Mouse (Mus musculus) CH12.LX (cell line): Measurements from ENCODE around the gene Myo15. TPM values are rescaled to one million over a fixed set of nuclear protein-coding genes. Genes with fewer than 3 reads are reported as not detected.

Experiments
- DNase-seq: peaks from one replicate; pipeline ENCODE4 v3.0.0-alpha.2; 2013; ENCODE audit errors: extremely low read depth
- H3K27ac ChIP-seq: 2 replicates; pipeline ENCODE4 v1.5.1; 2012; ENCODE audit warnings: low read depth, mild to moderate bottlenecking, control low read depth, moderate library complexity; ENCODE audit not compliant: insufficient read depth
- H3K27me3 ChIP-seq: replicated peaks from 2 replicates; pipeline ENCODE3; 2012; ENCODE audit warnings: inconsistent platforms
- H3K36me3 ChIP-seq, 2 experiments: replicated peaks in 1 of 2; 2 replicates each; pipeline versions ENCODE3 to v1.6.1; 2012; ENCODE audit warnings: inconsistent platforms in 1 of 2, low read length in 1 of 2, mild to moderate bottlenecking in 1 of 2, mixed read lengths in 1 of 2, moderate library complexity in 1 of 2; ENCODE audit not compliant: control insufficient read depth in 1 of 2, insufficient read depth in 1 of 2
- H3K4me1 ChIP-seq, 2 experiments: 2 replicates each; pipeline ENCODE4 v1.6.1; 2012; ENCODE audit warnings: inconsistent platforms in 1 of 2, moderate library complexity in 1 of 2; ENCODE audit not compliant: insufficient read depth in 2 of 2, control insufficient read depth in 1 of 2
- H3K4me2 ChIP-seq: 2 replicates; pipeline ENCODE4 v1.6.1; 2012; ENCODE audit warnings: low read depth, mild to moderate bottlenecking, control low read depth; ENCODE audit not compliant: poor library complexity, insufficient read depth, severe bottlenecking
- H3K4me3 ChIP-seq, 3 experiments: fragments of 150-350 bp in 1 of 3; sonication (generic) in 1 of 3; replicated peaks in 1 of 3; 2 replicates each; pipeline versions ENCODE3 to v1.5.1; 2011 to 2012; ENCODE audit warnings: low read depth in 2 of 3, low read length in 2 of 3, mild to moderate bottlenecking in 2 of 3, moderate library complexity in 2 of 3, control low read depth in 1 of 3, improper control_type of control experiment in 1 of 3, inconsistent platforms in 1 of 3, mixed read lengths in 1 of 3; ENCODE audit not compliant: poor library complexity in 1 of 3
- H3K79me2 ChIP-seq: replicated peaks from 2 replicates; pipeline ENCODE4 v1.6.1; 2012; ENCODE audit warnings: mild to moderate bottlenecking, moderate library complexity; ENCODE audit not compliant: control insufficient read depth, poor library complexity, insufficient read depth, severe bottlenecking; ENCODE audit errors: extremely low read depth
- H3K9ac ChIP-seq: 2 replicates; pipeline ENCODE4 v1.6.1; 2012; ENCODE audit warnings: low read depth, mild to moderate bottlenecking, control low read depth, moderate library complexity; ENCODE audit not compliant: insufficient read depth
- H3K9me3 ChIP-seq: replicated peaks from 2 replicates; pipeline ENCODE3; 2012; ENCODE audit warnings: low read length, inconsistent platforms, mixed read lengths
- BHLHE40 ChIP-seq: IDR thresholded peaks from 2 replicates; pipeline ENCODE4 v1.6.1; 2011; ENCODE audit warnings: mild to moderate bottlenecking, low read depth, low read length, improper control_type of control experiment
- CHD1 ChIP-seq: IDR thresholded peaks from 2 replicates; pipeline ENCODE4 v1.6.1; 2012; ENCODE audit warnings: low read depth, low read length, improper control_type of control experiment, inconsistent platforms
- CHD2 ChIP-seq: IDR thresholded peaks from 2 replicates; pipeline ENCODE4 v1.6.1; 2011; ENCODE audit warnings: low read length, improper control_type of control experiment
- CTCF ChIP-seq, 2 experiments: IDR thresholded peaks in 1 of 2; conservative IDR thresholded peaks in 1 of 2; 2 replicates each; pipeline ENCODE4 v1.5.1; 2011 to 2012; ENCODE audit warnings: low read depth in 2 of 2, low read length in 2 of 2, improper control_type of control experiment in 1 of 2, inconsistent platforms in 1 of 2, mild to moderate bottlenecking in 1 of 2, moderate library complexity in 1 of 2
- E2F4 ChIP-seq: IDR thresholded peaks from 2 replicates; pipeline ENCODE4 v1.6.1; 2011; ENCODE audit warnings: low read depth, low read length, improper control_type of control experiment; ENCODE audit not compliant: insufficient replicate concordance
- ELF1 ChIP-seq: IDR thresholded peaks from 2 replicates; pipeline ENCODE4 v1.6.1; 2014; ENCODE audit warnings: low read depth, mild to moderate bottlenecking, inconsistent platforms, low read length, improper control_type of control experiment
- EP300 ChIP-seq: IDR thresholded peaks from 2 replicates; pipeline ENCODE4 v1.6.1; 2011; ENCODE audit warnings: low read length, improper control_type of control experiment
- ETS1 ChIP-seq: conservative IDR thresholded peaks from 2 replicates; pipeline ENCODE4 v1.6.1; 2012; ENCODE audit warnings: low read depth, mild to moderate bottlenecking, inconsistent platforms, low read length, improper control_type of control experiment, moderate library complexity
- GABPA ChIP-seq: IDR thresholded peaks from 2 replicates; pipeline ENCODE4 v1.6.1; 2012; ENCODE audit warnings: low read depth, low read length, improper control_type of control experiment, inconsistent platforms; ENCODE audit not compliant: insufficient replicate concordance
- HCFC1 ChIP-seq: IDR thresholded peaks from 2 replicates; pipeline ENCODE4 v1.6.1; 2012; ENCODE audit warnings: low read depth, mild to moderate bottlenecking, inconsistent platforms, low read length, improper control_type of control experiment
- IRF4 ChIP-seq: IDR thresholded peaks from 2 replicates; pipeline ENCODE4 v1.6.1; 2014; ENCODE audit warnings: low read depth, mild to moderate bottlenecking, inconsistent platforms, low read length, improper control_type of control experiment
- JUN ChIP-seq: IDR thresholded peaks from 2 replicates; pipeline ENCODE4 v1.6.1; 2011; ENCODE audit warnings: low read depth, mild to moderate bottlenecking, low read length, improper control_type of control experiment, moderate library complexity; ENCODE audit not compliant: insufficient read depth
- JUND ChIP-seq: conservative IDR thresholded peaks from 2 replicates; pipeline ENCODE4 v1.6.1; 2011; ENCODE audit warnings: low read depth, low read length, improper control_type of control experiment
- KAT2A ChIP-seq: IDR thresholded peaks from 2 replicates; pipeline ENCODE4 v1.6.1; 2012; ENCODE audit warnings: low read length, improper control_type of control experiment, inconsistent platforms; ENCODE audit not compliant: insufficient replicate concordance
- MAFK ChIP-seq: IDR thresholded peaks from 2 replicates; pipeline ENCODE4 v1.6.1; 2011; ENCODE audit warnings: low read length, improper control_type of control experiment; ENCODE audit not compliant: insufficient replicate concordance
- MAX ChIP-seq: IDR thresholded peaks from 2 replicates; pipeline ENCODE4 v1.6.1; 2011; ENCODE audit warnings: low read length, improper control_type of control experiment
- MAZ ChIP-seq: IDR thresholded peaks from 2 replicates; pipeline ENCODE4 v1.6.1; 2012; ENCODE audit warnings: low read depth, mild to moderate bottlenecking, inconsistent platforms, low read length, improper control_type of control experiment, moderate library complexity
- MEF2A ChIP-seq: IDR thresholded peaks from 2 replicates; pipeline ENCODE4 v1.6.1; 2014; ENCODE audit warnings: low read depth, mild to moderate bottlenecking, inconsistent platforms, low read length, improper control_type of control experiment, borderline replicate concordance
- MXI1 ChIP-seq: IDR thresholded peaks from 2 replicates; pipeline ENCODE4 v1.6.1; 2011; ENCODE audit warnings: mild to moderate bottlenecking, low read depth, low read length, improper control_type of control experiment
- MYC ChIP-seq: IDR thresholded peaks from 2 replicates; pipeline ENCODE4 v1.6.1; 2011; ENCODE audit warnings: low read depth, mild to moderate bottlenecking, improper control_type of control experiment, low read length
- NELFE ChIP-seq: IDR thresholded peaks from 2 replicates; pipeline ENCODE4 v1.6.1; 2011; ENCODE audit warnings: low read depth, low read length, improper control_type of control experiment
- NRF1 ChIP-seq: IDR thresholded peaks from 2 replicates; pipeline ENCODE4 v1.6.1; 2014; ENCODE audit warnings: low read depth, mild to moderate bottlenecking, inconsistent platforms, low read length, improper control_type of control experiment, moderate library complexity
- PAX5 ChIP-seq: IDR thresholded peaks from 2 replicates; pipeline ENCODE4 v1.6.1; 2012; ENCODE audit warnings: low read length, inconsistent platforms, mixed read lengths
- POLR2A ChIP-seq: IDR thresholded peaks from 2 replicates; pipeline ENCODE4 v1.6.1; 2011; ENCODE audit warnings: low read depth, mild to moderate bottlenecking, improper control_type of control experiment, low read length
- POLR2AphosphoS2 ChIP-seq: IDR thresholded peaks from 2 replicates; pipeline ENCODE4 v1.6.1; 2011; ENCODE audit warnings: low read depth, low read length, improper control_type of control experiment
- RCOR1 ChIP-seq: conservative IDR thresholded peaks from 2 replicates; pipeline ENCODE4 v1.6.1; 2012; ENCODE audit warnings: low read depth, mild to moderate bottlenecking, inconsistent platforms, low read length, improper control_type of control experiment
- SIN3A ChIP-seq: IDR thresholded peaks from 2 replicates; pipeline ENCODE4 v1.6.1; 2012; ENCODE audit warnings: low read length, improper control_type of control experiment, inconsistent platforms
- TBP ChIP-seq: conservative IDR thresholded peaks from 2 replicates; pipeline ENCODE4 v1.6.1; 2011; ENCODE audit warnings: low read depth, low read length, improper control_type of control experiment
- TCF12 ChIP-seq: IDR thresholded peaks from 2 replicates; pipeline ENCODE4 v1.6.1; 2014; ENCODE audit warnings: low read depth, mild to moderate bottlenecking, inconsistent platforms, low read length, improper control_type of control experiment
- UBTF ChIP-seq: IDR thresholded peaks from 2 replicates; pipeline ENCODE4 v1.6.1; 2012; ENCODE audit warnings: low read depth, mild to moderate bottlenecking, inconsistent platforms, low read length, improper control_type of control experiment, moderate library complexity
- USF1 ChIP-seq: IDR thresholded peaks from 2 replicates; pipeline ENCODE4 v1.6.1; 2014; ENCODE audit warnings: low read depth, mild to moderate bottlenecking, inconsistent platforms, low read length, improper control_type of control experiment
- USF2 ChIP-seq: conservative IDR thresholded peaks from 2 replicates; pipeline ENCODE4 v1.6.1; 2011; ENCODE audit warnings: low read depth, low read length, improper control_type of control experiment
- ZC3H11A ChIP-seq: IDR thresholded peaks from 2 replicates; pipeline ENCODE4 v1.6.1; 2012; ENCODE audit warnings: low read depth, mild to moderate bottlenecking, inconsistent platforms, low read length, improper control_type of control experiment
- ZKSCAN1 ChIP-seq: IDR thresholded peaks from 2 replicates; pipeline ENCODE4 v1.6.1; 2012; ENCODE audit warnings: low read depth, inconsistent platforms, low read length, improper control_type of control experiment, borderline replicate concordance
- ZMIZ1 ChIP-seq: IDR thresholded peaks from 2 replicates; pipeline ENCODE4 v1.6.1; 2012; ENCODE audit warnings: low read depth, mild to moderate bottlenecking, inconsistent platforms, low read length, improper control_type of control experiment
- ZNF384 ChIP-seq: IDR thresholded peaks from 2 replicates; pipeline ENCODE4 v1.6.1; 2012; ENCODE audit warnings: low read depth, low read length, improper control_type of control experiment, inconsistent platforms
- dilution Hi-C: fragments of 300-500 bp; cut with MboI; formaldehyde crosslinking; loops from 2 replicates; pipeline ENCODE4 v1.14.3; 2020; ENCODE audit warnings: low sequenced_read_pairs; ENCODE audit not compliant: extremely low pct_unique_long_range_greater_than_20kb, extremely low pct_ligation_motif_present
- in situ Hi-C: fragments of 300-500 bp; cut with MboI; formaldehyde crosslinking; loops from 3 replicates; pipeline ENCODE4 v1.14.3; 2019; ENCODE audit warnings: low sequenced_read_pairs, low pct_ligation_motif_present, low pct_unique_long_range_greater_than_20kb, mixed read lengths
- polyA plus RNA-seq: library from polyadenylated mRNA; unstranded; fragments of >175 nt; gene quantifications from 2 replicates; pipeline ENCODE4 v1.2.1, GENCODE M21; 2012; ENCODE audit warnings: low read depth; ENCODE audit not compliant: insufficient read length
- total RNA-seq, 2 experiments: library from RNA; depleted of rRNA; stranded (reverse); fragments of 300-350 nt in 1 of 2; fragments of >200 nt in 1 of 2; gene quantifications; 2 replicates each; pipeline ENCODE4 v1.2.3; 2012 to 2014

The Myo15 gene
- total and polyA plus RNA-seq, 3 experiments: 0.01 to 0.13 (median 0.04) TPM

DNA sequence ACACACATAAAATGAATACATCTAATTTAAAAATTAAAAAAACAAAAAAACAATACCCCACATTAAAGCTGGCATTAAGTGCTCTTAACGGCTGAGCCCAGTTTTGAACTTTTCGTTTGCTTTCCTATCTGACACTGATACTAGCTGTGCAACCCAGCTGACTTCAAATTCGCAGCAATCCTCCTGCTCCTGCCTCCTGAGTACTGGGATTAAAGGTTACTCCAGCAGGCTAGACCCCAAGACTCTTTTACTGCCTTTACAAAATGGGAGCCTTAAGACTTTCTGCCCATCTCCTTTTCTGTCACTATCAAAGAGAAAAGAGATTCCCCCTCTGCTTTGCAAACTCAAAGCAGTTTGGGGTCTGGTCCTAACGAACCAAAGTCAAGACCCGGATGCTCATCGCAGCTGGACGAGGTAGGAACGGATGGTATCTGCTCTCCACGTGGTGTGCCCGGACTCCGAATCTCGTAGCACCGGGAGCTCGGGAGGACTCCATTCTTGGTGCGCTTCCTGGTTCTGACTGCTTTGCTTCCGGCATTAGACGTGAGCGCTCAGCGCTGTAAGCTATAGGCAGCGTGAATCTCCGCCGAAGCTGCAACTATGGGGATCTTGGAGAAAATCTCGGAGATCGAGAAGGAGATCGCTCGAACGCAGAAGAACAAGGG lies 14.9 kb upstream of the Myo15 start, which contains the start of gene Drg2:
Gene Drg2 (plus strand): TSS at position 512 of the 665 bp plus-strand sequence.
- TF ChIP-seq E2F4 (peak; percentile 78; the same call in 1 of the 2 replicates), USF1 (peak; percentile 55; the same call in 1 of the 2 replicates), NELFE (peak; percentile 97), KAT2A (peak; percentile 96), IRF4 (peak; percentile 95), ZC3H11A (no peak), POLR2AphosphoS2 (peak; percentile 90), ETS1 (peak; percentile 54; the same call in 1 of the 2 replicates), MXI1 (peak; percentile 93), MEF2A (peak; percentile 95), TBP (peak; percentile 95), ELF1 (peak; percentile 96), JUN (peak; percentile 35; the same call in 1 of the 2 replicates), CTCF (conservative IDR thresholded peaks at IDR 0.05 in 1 of 2, IDR thresholded peaks at IDR 0.05 in 1 of 2; ENCODE audit: low read depth in 2 of 2, low read length in 2 of 2) (no peak), BHLHE40 (peak; percentile 45; the same call in 1 of the 2 replicates), EP300 (no peak), MYC (peak; percentile 97), ZKSCAN1 (no peak), MAFK (no peak; the same call in 1 of the 2 replicates), PAX5 (no peak), CHD2 (peak; percentile 90), MAX (peak; percentile 99), RCOR1 (peak; percentile 97), JUND (peak; percentile 81), POLR2A (peak; percentile 99), HCFC1 (peak; percentile 98), USF2 (peak; percentile 54), TCF12 (peak; percentile 98), ZNF384 (0 out of 2 replicates have a peak, but pooled peaks have one; percentile 34), MAZ (peak; percentile 74; the same call in 1 of the 2 replicates), GABPA (peak; percentile 50; the same call in 1 of the 2 replicates), ZMIZ1 (peak; percentile 93), NRF1 (peak; percentile 64), SIN3A (peak; percentile 98), CHD1 (no peak), UBTF (no peak; the same call in 1 of the 2 replicates)
- DNase-seq: peak; percentile 96
- H3K36me3 ChIP-seq: peaks cover 32 to 36% of the 10 kb centered on the region in 2 experiments
- no peaks in the 10 kb centered on the region for H3K27me3 ChIP-seq
- in situ Hi-C loops: no loop called here
- peak within 1 kb of the TSS; percentile 98 for H3K9ac ChIP-seq
- peak within 1 kb of the TSS; percentile 85 for H3K4me2 ChIP-seq
- no peaks in the 10 kb centered on the region for H3K9me3 ChIP-seq
- peak within 1 kb of the TSS; percentile 71 to 98 (median 89) for H3K4me3 ChIP-seq
- peaks cover 8 to 26% of the 10 kb centered on the region in 2 experiments for H3K4me1 ChIP-seq
- dilution Hi-C loops: no loop called here
- no peak within 1 kb of the TSS; the same call in 1 of the 2 replicates for H3K27ac ChIP-seq
- H3K79me2 ChIP-seq: peaks cover 18% of the 10 kb centered on the region
